Mouse (Mus musculus) myocyte (in vitro differentiated cells): ENCODE results near the gene Gpr62.

Source experiments
- CEBPB ChIP-seq: IDR thresholded peaks from 2 replicates; pipeline ENCODE4 v1.6.1; 2011; ENCODE audit warnings: mild to moderate bottlenecking, moderate library complexity; ENCODE audit not compliant: poor library complexity, insufficient read depth, severe bottlenecking
- E2F4 ChIP-seq: IDR thresholded peaks from one replicate; pipeline ENCODE4 v1.6.1; 2011; ENCODE audit warnings: mild to moderate bottlenecking, control low read depth, moderate library complexity; ENCODE audit not compliant: insufficient read depth
- MYOD1 ChIP-seq, 3 experiments: IDR thresholded peaks; one replicate each; pipeline ENCODE4 v1.6.1; 2011; ENCODE audit warnings: control low read depth in 2 of 3, low read depth in 2 of 3, mild to moderate bottlenecking in 2 of 3, moderate library complexity in 1 of 3; ENCODE audit not compliant: insufficient read length in 2 of 3, control insufficient read depth in 1 of 3
- MYOG ChIP-seq, 3 experiments: IDR thresholded peaks; one replicate each; pipeline ENCODE4 v1.6.1; 2011; ENCODE audit warnings: control low read depth in 2 of 3, low read depth in 2 of 3, mild to moderate bottlenecking in 2 of 3; ENCODE audit not compliant: insufficient read length in 2 of 3, control insufficient read depth in 1 of 3, insufficient read depth in 1 of 3
- POLR2A ChIP-seq: IDR thresholded peaks from one replicate; pipeline ENCODE4 v1.6.1; 2011; ENCODE audit warnings: low read depth, mild to moderate bottlenecking, control low read depth, moderate library complexity; ENCODE audit not compliant: insufficient read length
- POLR2AphosphoS2 ChIP-seq: IDR thresholded peaks from one replicate; pipeline ENCODE4 v1.6.1; 2011; ENCODE audit warnings: low read depth, control low read depth; ENCODE audit not compliant: insufficient read length
- USF1 ChIP-seq: IDR thresholded peaks from one replicate; pipeline ENCODE4 v1.6.1; 2011; ENCODE audit warnings: low read depth, mild to moderate bottlenecking, control low read depth, moderate library complexity

DNA sequence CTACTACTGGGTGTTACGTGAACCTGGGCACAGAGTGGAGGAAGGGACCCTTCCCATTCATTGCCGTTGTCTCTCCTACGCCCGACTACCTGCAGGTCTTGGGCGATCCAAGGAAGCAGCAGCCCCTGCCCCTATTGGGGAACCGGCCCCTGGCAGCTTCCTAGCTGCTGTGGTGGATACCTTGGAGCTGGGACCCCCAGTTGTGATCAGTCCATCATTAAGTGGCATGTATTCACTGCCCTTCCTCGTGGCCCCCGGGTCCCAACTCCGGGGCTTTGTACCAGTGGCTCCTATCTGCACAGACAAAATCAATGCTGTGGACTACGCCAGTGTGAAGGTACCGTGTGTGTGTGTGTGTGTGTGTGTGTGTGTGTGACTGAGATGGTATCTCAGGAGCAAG lies 14.4 kb downstream of the Gpr62 start:
- TF ChIP-seq POLR2AphosphoS2 (no peak), MYOD1 (IDR thresholded peaks at IDR 0.05; ENCODE audit: control insufficient read depth in 1 of 3, insufficient read length in 2 of 3, low read depth in 2 of 3) (no peak), MYOG (IDR thresholded peaks at IDR 0.05; ENCODE audit: control insufficient read depth in 1 of 3, insufficient read depth in 1 of 3, insufficient read length in 2 of 3, low read depth in 2 of 3) (no peak), CEBPB (no peak), POLR2A (no peak), E2F4 (no peak), USF1 (no peak)
